In genomic region chr16:50841677-50842580, GRCm38 (mm10) we compare ENCODE assay signal across 8 mouse cellular contexts.
A peak's percentile ranks its signal among the peaks of the same experiment; 100 is the strongest.
DNase-seq lines count a peak whose midpoint lies in the region; ATAC-seq and TF ChIP-seq lines count a peak whose summit lies in the region.

No protein-coding gene starts in this region.

- H3K9me3 ChIP-seq in E14TG2a.4 (ENCODE audit: low read length), result no peaks in the 10 kb centered on the region
- no peaks in the 10 kb centered on the region for H3K9me3 ChIP-seq in embryonic facial prominence, embryonic 14.5 days (ENCODE audit: control insufficient read depth, low read length)
- H3K9me3 ChIP-seq in heart, postnatal 0 days (replicated peaks; ENCODE audit: control insufficient read depth, low read length), result no peaks in the 10 kb centered on the region
- H3K9me3 ChIP-seq in liver, embryonic 14.5 days (ENCODE audit: control insufficient read depth, low read length), result no peaks in the 10 kb centered on the region

- peak; percentile 91 for ATAC-seq in embryonic facial prominence, embryonic 14.5 days (ENCODE audit: low read depth)
- peak; percentile 54; the same call in 1 of the 2 replicates for ATAC-seq in heart, postnatal 0 days (ENCODE audit: insufficient read depth, low read depth)
- no peak for ATAC-seq in liver, embryonic 14.5 days (ENCODE audit: insufficient read depth)

- TF ChIP-seq POLR2A in bone marrow, adult 2 months (IDR thresholded peaks at IDR 0.05; ENCODE audit: borderline replicate concordance, control insufficient read depth, low read depth, low read length), result no peak
- no peak for TF ChIP-seq POLR2A in olfactory bulb, adult 2 months (IDR thresholded peaks at IDR 0.05; ENCODE audit: insufficient read depth, low read depth, low read length)

- H3K4me1 ChIP-seq in E14TG2a.4 (replicated peaks; ENCODE audit: low read depth, low read length), result peaks cover 4% of the 10 kb centered on the region; the same call in 1 of the 2 replicates
- no peaks in the 10 kb centered on the region for H3K4me1 ChIP-seq in bone marrow, adult 2 months (ENCODE audit: control insufficient read depth, insufficient read depth, low read length)
- H3K4me1 ChIP-seq in embryonic facial prominence, embryonic 14.5 days (ENCODE audit: control insufficient read depth, insufficient read depth, low read length), result no peaks in the 10 kb centered on the region; the same call in 1 of the 2 replicates
- peaks cover 6% of the 10 kb centered on the region; the same call in 1 of the 2 replicates for H3K4me1 ChIP-seq in heart, postnatal 0 days (ENCODE audit: control insufficient read depth, insufficient read depth)
- no peaks in the 10 kb centered on the region for H3K4me1 ChIP-seq in liver, embryonic 14.5 days (replicated peaks; ENCODE audit: control insufficient read depth in 2 of 2, insufficient read depth in 2 of 2, low read length in 1 of 2)
- no peaks in the 10 kb centered on the region for H3K4me1 ChIP-seq in olfactory bulb, adult 2 months (ENCODE audit: control insufficient read depth, insufficient read depth, low read length)

- 54% methylated on average over 15 of the region's 15 CpGs for WGBS in bone marrow, adult 2 months
- WGBS in embryonic facial prominence, embryonic 14.5 days, result 28% methylated on average over 15 of the region's 15 CpGs
- 43% methylated on average over 15 of the region's 15 CpGs for WGBS in heart, postnatal 0 days
- 42% methylated on average over 15 of the region's 15 CpGs for WGBS in liver, embryonic 14.5 days (ENCODE audit: insufficient replicate concordance)
- WGBS in olfactory bulb, adult 2 months, result 6% methylated on average over 15 of the region's 15 CpGs

- DNase-seq in embryonic facial prominence, embryonic 14.5 days (ENCODE audit: low spot score), result peak; percentile 90
- DNase-seq in heart, postnatal 0 days (ENCODE audit: low spot score), result peak; percentile 77
- peak; percentile 67 to 74 for DNase-seq in kidney, postnatal 25 days
- DNase-seq in liver, embryonic 14.5 days (ENCODE audit: low read depth in 3 of 3, low spot score in 3 of 3), result peak; percentile 7 to 23 (median 9)
- peak; percentile 49 to 70 for DNase-seq in urinary bladder, postnatal 36 days (ENCODE audit: low spot score in 2 of 2)

- H3K27ac ChIP-seq in bone marrow, adult 2 months (ENCODE audit: control insufficient read depth, insufficient read depth, low read depth, low read length, poor library complexity), result no peak overlapping the region
- no peak overlapping the region for H3K27ac ChIP-seq in embryonic facial prominence, embryonic 14.5 days (replicated peaks; ENCODE audit: low read depth, low read length)
- no peak overlapping the region for H3K27ac ChIP-seq in heart, postnatal 0 days (ENCODE audit: low read depth)
- H3K27ac ChIP-seq in liver, embryonic 14.5 days, result no peak overlapping the region
- no peak overlapping the region for H3K27ac ChIP-seq in olfactory bulb, adult 2 months (ENCODE audit: insufficient read depth, low read depth, low read length)

- peak overlapping the region; percentile 47 for H3K4me2 ChIP-seq in embryonic facial prominence, embryonic 14.5 days (ENCODE audit: low read depth, low read length)
- H3K4me2 ChIP-seq in heart, postnatal 0 days (ENCODE audit: low read depth, low read length), result no peak overlapping the region
- no peak overlapping the region for H3K4me2 ChIP-seq in liver, embryonic 14.5 days (ENCODE audit: low read depth)

- no peaks in the 10 kb centered on the region for H3K36me3 ChIP-seq in E14TG2a.4 (ENCODE audit: insufficient read depth, low read length)
- H3K36me3 ChIP-seq in embryonic facial prominence, embryonic 14.5 days (ENCODE audit: control insufficient read depth, insufficient read depth, low read length), result no peaks in the 10 kb centered on the region
- no peaks in the 10 kb centered on the region for H3K36me3 ChIP-seq in heart, postnatal 0 days (replicated peaks; ENCODE audit: control insufficient read depth, insufficient read depth, low read length)
- no peaks in the 10 kb centered on the region for H3K36me3 ChIP-seq in liver, embryonic 14.5 days (replicated peaks; ENCODE audit: control insufficient read depth, insufficient read depth, low read depth)

- no peak overlapping the region for H3K4me3 ChIP-seq in E14TG2a.4 (replicated peaks; ENCODE audit: low read length)
- no peak overlapping the region for H3K4me3 ChIP-seq in bone marrow, adult 2 months (replicated peaks; ENCODE audit: control insufficient read depth, low read depth, low read length)
- no peak overlapping the region for H3K4me3 ChIP-seq in embryonic facial prominence, embryonic 14.5 days (ENCODE audit: low read depth, low read length)
- H3K4me3 ChIP-seq in heart, postnatal 0 days (ENCODE audit: low read depth, low read length), result no peak overlapping the region
- H3K4me3 ChIP-seq in liver, embryonic 14.5 days (ENCODE audit: insufficient read depth in 1 of 2, low read depth in 2 of 2, low read length in 2 of 2), result no peak overlapping the region
- no peak overlapping the region for H3K4me3 ChIP-seq in olfactory bulb, adult 2 months (ENCODE audit: insufficient read depth, low read depth, low read length)

- peak; percentile 96 for TF ChIP-seq CTCF in E14TG2a.4 (conservative IDR thresholded peaks at IDR 0.05; ENCODE audit: low read length)
- peak; percentile 34 for TF ChIP-seq CTCF in bone marrow, adult 2 months (IDR thresholded peaks at IDR 0.05; ENCODE audit: control insufficient read depth, insufficient read depth, low read length)
- peak; percentile 96 for TF ChIP-seq CTCF in heart, postnatal 0 days (IDR thresholded peaks at IDR 0.05; ENCODE audit: low read depth)
- peak; percentile 82 for TF ChIP-seq CTCF in liver, embryonic 14.5 days (IDR thresholded peaks at IDR 0.05; ENCODE audit: low read depth)
- TF ChIP-seq CTCF in olfactory bulb, adult 2 months (IDR thresholded peaks at IDR 0.05; ENCODE audit: insufficient read depth, low read depth, low read length), result peak; percentile 35; the same call in 1 of the 2 replicates

- no peak overlapping the region for H3K9ac ChIP-seq in embryonic facial prominence, embryonic 14.5 days (ENCODE audit: low read depth, low read length)
- H3K9ac ChIP-seq in heart, postnatal 0 days (replicated peaks; ENCODE audit: low read depth, low read length), result no peak overlapping the region
- H3K9ac ChIP-seq in liver, embryonic 14.5 days (replicated peaks), result no peak overlapping the region

- H3K27me3 ChIP-seq in E14TG2a.4 (ENCODE audit: insufficient read depth, low read length), result peaks cover 15% of the 10 kb centered on the region
- no peaks in the 10 kb centered on the region for H3K27me3 ChIP-seq in embryonic facial prominence, embryonic 14.5 days (replicated peaks; ENCODE audit: control insufficient read depth, insufficient read depth, low read length)
- H3K27me3 ChIP-seq in heart, postnatal 0 days (ENCODE audit: control insufficient read depth, insufficient read depth, low read length), result no peaks in the 10 kb centered on the region
- no peaks in the 10 kb centered on the region for H3K27me3 ChIP-seq in liver, embryonic 14.5 days (ENCODE audit: control insufficient read depth, insufficient read depth, low read length)

- TF ChIP-seq EP300 in heart, postnatal 0 days (IDR thresholded peaks at IDR 0.05; ENCODE audit: low read depth), result no peak
- no peak for TF ChIP-seq EP300 in liver, embryonic 14.5 days (IDR thresholded peaks at IDR 0.05; ENCODE audit: low read depth)

Comparison
In these comparisons a context has a peak if more than half of its experiments do, and no peak if none do; other contexts are left out.
1. CTCF ChIP-seq: peak in every context shown above with its lines; median percentile 96 in E14TG2a.4; 96 in heart, postnatal 0 days; 82 in liver, embryonic 14.5 days; 35 in olfactory bulb, adult 2 months; 34 in bone marrow, adult 2 months.
2. DNase-seq: peak in every context shown above with its lines; median percentile 90 in embryonic facial prominence, embryonic 14.5 days; 77 in heart, postnatal 0 days; 70 in kidney, postnatal 25 days; 60 in urinary bladder, postnatal 36 days; 9 in liver, embryonic 14.5 days.